Mouse (Mus musculus) ovary, postnatal 10 days (tissue): ENCODE data around the gene Bcam.
A peak's percentile ranks its signal among the peaks of the same experiment; 100 is the strongest.

Source experiments
- DNase-seq: peaks from one replicate; pipeline ENCODE4 v3.0.0; 2022; ENCODE audit warnings: low spot score

The Bcam gene

DNA sequence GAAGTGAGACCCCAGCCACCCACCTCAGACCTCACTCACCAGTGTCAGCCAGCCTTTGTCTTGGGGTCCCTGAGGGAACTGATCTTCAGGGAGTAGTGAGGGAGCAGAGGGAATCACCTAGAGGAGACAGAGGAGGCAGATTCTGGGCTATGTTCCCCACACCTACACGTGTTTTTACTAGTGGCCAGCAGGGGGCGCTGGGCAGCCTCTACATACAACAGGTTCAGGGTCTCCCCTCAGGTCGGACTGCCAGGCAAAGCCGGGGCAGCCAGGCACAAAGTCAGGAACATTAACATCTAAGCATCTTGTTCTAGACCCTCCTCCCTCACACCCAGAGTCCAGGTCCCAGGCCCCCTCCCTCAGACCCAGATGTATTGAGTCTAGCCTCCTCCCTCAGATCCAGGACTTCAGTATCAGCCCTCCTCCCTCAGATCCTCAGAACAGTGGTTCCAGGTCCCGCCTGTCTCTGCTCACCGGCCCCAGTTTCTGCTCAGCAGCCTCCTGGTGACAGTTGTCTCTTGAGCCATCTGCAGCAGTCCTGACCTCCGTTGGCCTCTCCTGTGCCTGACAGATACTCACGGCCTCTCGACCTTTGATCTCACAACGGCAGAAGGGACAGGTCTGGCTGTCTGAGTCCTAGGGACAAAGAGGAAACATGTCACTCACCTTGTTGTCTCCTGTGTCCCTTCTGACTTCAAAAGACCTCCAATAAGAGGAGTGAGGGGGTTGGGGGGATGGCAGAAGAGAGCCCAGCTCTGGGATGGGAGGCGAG is 14.1 kb upstream of the Bcam start:
- no peak for DNase-seq

DNA sequence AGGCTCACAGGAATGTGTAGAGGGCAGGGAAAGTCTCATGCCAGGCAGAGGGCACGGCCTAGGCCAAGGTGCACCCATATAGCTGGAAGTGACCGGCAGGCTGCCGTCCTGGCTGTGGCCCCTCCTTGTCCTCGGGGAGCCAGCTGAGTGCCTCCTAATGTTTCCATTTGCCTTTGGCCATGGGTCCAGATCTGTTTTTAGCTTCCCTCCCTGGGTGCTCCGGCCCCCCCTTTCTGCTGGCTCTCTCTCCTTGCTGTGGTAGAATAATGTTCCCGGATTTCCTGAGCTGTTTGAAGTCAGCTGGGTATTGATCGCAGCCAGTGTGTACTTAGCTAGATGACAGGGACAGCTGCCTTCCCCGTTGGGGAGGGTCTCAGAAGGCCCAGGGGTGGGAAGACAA is 12.8 kb upstream of the Bcam start:
- no peak for DNase-seq

DNA sequence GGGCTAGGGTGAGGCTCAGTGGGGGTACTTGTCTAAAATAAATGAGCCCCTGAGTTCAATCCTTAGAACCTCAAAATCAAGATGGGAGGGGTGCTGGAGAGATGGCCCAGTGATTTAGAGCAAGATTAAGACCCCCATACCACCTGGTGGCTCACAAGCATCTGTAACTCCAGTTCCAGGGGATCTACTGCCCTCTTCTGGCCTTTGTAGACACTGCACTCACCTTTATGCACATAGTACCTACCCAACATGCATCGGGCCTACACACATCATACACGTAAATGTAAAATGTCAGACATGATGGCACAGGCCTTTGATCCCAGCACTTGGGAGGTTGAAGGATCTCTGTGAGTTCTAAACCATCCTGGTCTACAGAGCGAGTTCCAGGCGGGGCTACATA is 11.8 kb upstream of the Bcam start:
- no peak for DNase-seq

DNA sequence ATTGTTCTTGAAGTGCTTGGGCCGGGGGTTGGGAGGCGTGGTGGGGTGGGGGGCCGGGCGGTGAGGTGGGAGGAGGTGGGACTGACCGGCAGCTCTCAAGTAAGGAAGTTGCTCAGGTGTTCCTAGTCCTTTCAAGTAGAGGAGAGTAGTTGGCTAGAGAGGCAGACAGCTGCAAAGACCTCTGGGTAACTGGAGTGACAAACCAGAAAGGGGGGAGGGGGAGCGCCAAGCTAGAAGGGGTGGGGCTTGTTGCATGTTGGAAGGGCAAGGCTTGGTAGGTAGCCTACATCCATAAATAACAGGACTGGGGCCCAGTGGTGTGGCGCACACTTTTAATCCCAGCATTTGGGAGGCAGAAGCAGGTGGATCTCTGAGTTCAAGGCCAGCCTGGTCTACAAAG is 10.9 kb upstream of the Bcam start:
- no peak for DNase-seq

DNA sequence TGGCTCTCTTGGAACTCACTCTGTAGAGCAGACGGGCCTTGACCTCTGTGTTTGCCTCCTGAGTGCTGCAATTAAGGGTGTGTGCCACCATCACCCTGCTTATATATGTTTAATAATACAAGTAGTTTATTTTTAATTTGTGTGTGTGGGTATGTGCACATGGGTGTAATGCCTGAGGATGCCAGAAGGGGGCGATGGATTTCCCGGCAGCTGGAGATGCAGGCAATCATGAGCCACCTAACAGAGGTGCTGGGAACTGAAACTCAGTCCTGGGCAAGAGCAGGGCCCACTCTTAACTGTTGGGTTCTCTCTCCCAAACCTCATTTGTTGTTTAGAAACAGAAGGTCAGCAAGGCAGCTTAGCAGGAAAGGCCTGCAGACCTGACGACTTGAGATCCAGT is 9.1 kb upstream of the Bcam start:
- no peak for DNase-seq

DNA sequence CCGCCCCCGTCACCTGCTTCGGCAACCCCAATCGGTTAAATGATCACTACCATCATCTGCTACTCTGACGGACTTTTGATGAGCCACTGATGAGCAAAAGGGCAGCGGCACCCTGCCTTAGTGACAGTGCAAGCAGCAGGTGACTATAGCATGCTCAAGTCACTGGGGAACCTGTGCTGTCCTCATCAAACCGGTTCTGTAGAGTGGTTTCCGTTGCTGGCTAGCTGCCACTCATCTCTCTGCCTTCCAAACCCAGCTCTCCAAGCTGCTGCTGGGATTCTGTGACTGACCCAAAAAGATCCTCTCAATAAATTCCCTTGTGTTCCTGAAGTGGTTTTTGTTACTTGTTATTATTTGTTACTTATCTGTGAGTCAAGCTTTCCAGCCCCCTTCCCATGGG is 7.8 kb upstream of the Bcam start:
- DNase-seq = no peak

DNA sequence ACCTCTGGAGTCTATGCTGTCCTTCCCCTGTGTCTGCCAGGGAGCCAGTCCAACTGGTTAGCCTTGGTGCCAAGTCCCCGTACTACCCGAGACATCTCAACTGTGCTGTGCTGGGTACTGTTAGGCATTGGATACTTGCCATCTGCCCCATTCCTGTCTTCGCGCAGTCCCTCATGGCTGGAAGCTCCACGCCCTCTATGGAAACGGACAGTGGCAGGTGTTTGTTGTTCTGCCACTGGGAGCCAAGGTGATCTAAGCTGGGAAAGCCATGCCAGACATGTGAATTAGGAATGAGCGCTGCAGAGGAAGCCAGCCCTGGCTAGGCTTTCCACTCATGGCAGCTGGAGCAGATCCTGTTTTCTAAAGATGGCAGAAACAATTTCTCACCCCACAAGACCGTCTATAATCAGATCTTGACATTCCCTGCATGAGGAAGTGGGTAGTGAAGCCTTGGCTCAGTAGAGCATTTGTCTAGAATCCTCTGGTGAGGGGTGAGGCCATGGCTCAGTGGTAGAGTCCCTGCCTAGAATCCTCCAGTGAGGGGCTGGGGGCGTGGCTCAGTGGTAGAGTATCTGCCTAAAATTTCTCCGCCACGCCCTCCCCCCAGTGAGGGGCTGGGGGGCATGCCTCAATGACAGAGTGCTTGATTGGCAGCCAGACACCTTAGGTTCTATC is 6.4 kb upstream of the Bcam start:
- DNase-seq = no peak

DNA sequence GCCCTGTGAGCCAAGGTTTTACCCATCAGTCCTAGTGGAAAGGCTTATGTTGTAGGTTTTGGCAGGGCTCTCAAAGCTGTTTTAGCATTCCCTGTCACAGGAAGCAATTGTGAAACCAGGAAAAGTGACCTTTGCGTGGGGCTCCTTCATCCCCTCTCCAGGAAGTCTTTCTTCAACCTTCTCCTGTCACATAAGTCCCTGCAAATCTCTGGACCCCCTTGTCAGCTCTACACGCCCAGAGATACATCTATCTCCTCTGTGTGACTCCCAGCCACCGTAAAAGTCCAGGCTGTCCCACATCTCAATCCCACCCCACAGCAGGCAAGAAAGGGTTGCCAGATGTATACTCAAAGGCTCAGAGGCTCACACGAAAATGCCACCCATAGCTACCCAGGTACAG is 866 bp upstream of the Bcam start:
- DNase-seq = no peak

DNA sequence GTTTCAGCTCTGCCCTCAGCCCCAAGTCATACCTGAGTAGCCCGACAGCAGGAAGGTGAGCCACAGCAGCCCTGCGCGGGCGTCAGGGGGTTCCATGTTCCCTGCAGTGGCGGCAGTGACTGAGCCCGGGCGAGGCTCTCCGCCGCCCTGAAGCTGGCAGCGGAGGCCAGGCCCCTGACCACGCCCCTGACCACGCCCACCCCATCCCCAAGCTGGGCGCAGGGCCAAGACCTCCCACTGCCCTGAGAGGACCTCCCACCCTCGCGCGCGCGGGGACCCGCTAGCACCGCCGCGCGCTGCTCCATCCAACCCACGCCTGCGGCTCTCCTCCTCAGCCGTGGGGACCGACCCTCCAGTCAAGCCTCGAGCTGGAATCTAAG is 451 bp downstream of the Bcam start:
- peak; percentile 85 for DNase-seq

DNA sequence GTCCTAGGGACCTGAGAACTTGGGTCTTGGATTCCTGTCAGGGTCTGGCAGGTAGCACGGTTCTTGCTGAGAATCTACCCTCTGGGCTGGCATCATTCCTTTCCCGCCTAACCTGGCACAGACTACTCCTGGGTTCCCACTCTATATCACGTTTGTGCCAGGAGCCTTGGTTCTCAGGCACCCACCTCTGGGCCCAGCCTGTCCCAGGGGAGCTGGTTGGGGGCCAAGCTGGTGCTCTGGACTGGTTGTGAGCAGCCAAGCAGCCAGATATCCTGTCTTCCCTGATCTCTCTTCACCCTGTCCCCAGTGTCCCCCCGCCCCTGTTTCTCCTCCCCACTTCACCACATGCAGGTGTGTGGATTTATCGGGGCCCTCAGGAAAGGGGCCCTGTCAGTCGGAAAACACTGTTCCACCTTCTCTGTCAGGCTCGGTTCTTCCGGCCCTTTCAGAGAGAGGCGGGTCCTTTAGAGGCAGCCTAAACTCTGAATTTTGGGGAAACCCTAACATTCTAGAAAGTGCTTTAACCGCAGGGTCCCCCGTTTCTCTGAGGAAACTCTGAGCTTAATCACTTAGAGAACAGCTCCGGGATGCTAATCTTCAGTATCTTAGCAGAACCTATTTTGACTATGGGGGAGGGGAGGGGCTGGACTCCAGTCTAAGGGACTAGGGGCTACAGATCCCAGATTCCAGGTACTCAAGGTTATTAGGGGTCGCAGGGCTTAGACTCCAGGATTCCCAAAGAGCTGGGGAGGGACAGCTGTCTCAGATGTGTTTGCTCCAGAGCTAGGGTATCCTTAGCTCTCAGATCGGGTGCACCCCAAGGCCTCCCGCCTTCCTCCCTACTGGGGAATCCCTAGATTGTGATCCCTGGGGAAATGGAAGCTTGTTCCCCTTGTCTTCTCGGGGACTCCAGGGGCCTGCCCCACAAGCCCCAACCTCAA is 1.1 kb downstream of the Bcam start:
- no peak for DNase-seq

DNA sequence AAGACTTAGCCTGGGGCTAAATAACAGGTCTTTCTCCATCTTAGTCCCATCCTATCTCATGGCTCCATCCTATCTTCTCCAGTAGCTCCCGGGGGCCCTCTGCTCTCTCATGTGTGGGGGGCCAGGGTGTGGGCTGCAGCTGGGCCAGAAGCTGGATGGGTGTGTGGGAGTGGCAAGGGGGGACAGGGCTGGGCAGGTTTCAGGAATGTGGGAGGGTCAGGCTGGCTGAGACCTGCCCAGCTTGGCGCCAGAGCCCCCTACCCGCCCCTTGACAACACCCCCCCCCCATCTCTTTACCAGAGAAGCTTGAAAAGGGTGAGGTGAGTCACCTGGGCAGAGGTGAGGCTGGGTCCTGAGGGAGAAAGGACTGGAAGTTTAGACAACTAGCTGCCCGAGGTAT is 1.8 kb downstream of the Bcam start:
- no peak for DNase-seq

DNA sequence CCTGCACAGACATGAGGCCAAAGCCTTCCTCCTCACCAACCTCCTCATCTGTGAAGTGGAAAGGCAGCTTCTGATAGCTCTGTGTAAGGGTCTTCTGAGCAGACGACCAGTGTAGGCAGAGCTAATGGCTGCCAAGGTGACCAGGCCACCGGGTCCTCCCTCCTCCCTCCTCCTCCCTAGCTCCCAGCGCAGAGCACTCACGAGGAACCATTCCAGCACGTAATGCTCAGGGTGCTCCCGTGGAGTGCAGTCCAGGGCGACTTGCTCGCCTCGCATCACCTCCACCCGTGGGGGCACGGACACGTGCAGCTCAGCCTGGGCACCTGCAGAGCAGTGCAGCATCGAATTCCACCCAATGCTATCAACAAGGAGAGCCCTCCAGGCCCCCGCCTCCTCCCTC is 2.6 kb downstream of the Bcam start:
- no peak for DNase-seq

DNA sequence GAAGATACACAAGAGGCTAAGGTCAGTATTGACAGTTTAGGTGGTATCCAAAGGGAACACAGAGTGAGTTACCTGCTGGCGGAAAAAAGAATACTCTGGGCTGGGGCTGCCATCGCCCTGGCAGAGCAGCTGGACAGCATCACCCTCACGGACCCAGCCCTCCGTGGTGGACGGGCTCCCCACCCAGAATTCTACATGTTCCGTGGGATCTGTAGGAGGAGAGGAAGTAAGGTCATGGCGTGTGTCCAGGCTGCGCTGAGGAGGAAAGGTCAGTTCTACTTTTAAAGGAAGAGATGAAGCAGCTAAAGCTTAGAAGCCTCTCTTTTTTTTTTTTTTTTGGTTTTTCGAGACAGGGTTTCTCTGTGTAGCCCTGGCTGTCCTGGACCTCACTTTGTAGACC is 6.2 kb downstream of the Bcam start:
- no peak for DNase-seq

DNA sequence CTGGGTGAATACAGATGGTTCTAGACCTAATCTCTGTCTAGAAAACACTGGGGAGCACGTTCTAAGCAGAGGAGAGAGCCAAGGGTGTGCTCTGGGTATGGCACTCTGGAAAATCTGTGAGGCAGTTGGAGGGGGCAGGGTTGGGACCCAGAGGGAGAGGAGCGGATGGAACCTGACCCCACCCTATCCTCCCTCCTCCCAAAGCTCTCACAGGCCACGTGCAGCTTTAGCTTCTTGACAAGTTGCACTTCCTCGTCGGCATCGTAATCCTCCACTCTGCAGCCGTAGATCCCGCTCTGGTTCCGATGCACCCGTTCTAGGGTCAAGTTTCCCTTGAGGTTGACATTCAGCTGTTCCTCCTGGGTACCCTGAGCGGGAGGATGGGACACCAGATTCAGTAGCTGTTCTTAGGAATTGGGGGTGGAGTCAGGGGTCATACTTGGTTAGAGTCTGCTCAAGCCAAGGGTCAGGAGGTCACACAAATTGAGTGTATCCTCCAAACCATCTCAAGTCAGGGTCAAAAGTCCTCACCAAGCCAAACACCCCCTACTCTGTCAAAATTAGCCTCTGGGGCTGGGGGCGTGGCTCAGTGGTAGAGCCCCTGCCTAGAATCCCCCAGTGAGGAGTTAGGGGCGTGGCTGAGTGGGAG is 6.9 kb downstream of the Bcam start:
- no peak for DNase-seq

DNA sequence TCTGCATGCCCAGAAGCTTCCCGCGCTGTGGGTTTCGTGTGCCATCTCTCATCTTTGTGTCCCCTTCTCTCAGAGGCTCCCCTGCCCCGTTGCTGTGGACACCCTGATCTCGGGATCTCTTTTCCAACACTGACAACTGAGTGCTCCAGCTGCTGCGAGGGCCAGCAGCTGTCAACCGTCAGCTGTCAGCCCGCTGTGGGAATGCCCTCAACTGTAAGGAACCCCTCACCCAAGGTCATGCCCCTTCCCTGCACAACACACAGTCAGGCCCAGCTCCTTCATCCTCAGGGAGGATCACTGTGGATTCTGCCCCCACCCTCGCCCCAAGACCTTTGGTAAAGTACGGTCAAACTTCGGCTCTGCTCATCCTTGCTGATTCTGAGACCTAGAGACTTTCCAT is 8.5 kb downstream of the Bcam start:
- no peak for DNase-seq

DNA sequence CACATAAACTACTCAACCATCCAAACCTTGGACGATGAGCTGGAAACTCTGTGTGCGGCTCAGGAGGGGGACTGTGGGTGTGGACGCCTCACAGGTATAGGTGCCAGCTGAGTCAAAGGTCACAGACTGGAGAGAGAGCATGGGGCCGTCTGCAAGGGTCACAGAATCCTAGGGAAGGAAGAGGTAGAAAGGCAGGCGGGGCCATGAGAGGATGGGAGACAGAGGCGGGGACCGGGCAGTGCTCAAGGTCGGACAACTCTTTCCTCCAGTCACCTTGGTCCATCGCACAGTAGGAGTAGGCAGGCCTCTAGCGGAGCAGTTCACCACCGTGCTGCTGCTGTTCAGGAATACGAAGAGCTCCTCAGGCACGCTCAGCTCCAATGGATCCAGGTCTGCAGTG is 10.8 kb downstream of the Bcam start:
- no peak for DNase-seq

DNA sequence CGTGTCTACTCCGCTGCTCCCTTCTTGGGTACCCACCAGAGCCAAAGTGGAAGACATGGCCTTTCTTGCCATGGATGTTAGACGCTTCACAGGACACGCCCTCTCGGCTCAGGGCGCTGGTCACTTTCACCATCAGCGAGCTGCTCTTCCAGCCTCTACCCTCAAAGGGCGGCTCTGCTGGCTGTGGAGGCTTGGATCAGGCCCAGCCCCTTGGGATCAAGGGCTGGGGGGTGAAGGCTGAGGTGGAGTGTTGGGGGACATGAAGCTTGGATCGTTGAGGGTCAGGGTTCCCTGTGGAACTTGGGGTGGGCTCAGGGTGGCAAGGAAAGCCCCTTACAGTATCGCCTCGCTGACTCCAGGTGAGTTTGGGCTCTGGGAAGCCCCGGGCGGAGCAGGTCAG is 12.2 kb downstream of the Bcam start:
- no peak for DNase-seq

DNA sequence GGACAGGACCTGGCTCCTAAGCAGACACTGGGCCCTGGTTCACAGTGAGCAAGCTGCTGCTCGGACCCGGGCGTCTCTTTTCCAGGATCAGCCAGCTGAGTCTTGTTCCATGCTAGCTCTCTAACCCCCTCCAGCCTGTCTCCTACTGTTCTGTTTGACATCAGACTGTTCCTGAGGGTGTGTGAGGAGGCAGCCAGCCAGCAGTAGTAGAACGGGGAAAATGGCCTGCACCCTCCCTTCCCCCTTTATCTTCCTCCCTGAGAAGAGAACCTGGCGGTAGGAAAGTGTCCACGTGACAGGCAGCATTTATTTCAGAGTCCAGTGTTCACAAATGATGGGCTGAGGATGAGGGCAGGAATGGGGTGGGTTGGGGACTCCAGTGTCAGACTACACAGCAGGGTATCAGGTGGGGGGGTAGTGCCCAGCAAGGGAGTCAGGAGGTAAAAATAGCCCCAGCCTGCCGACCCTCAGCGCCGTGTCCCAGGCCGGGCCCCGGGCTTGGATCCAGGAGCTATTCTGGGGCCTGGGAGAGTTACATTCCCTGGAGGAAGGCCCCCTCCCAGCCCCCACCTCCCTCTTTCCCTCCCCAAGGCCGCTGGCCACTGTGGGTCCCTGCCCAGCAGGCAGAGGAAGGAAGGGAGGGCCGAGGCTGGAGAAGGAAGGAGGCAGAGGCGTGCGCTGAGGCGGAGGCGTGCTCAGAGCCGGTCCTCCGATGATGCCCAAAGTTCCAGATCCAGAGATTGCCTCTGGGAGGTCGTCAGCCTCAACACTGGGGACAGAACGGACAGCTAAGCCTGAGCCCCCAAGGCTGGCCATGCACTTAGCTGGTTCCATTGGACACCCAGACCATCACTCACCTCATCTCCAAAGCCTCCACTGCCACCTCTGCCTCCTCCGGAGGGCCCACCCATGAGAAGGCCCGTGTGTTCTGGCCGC is 14.7 kb downstream of the Bcam start:
- DNase-seq = no peak

DNA sequence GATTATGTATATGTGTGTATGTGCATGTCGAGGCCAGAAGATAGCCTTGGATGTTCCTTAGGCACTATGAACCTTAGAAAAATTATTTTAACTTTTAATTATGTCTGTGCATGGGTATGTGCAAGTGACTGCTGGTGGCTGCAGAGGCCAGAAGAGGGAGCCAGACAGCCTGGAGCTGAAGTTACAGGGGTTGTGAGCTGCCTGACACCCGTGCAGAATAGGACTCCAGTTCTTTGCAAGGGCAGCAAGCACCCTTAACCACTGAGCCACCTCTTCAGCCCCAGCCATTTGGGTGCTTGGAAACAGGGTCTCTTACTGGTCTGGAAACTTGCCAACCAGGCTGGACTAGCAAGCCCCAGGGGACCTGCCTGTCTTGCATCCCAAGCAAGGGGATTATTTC is 15.8 kb downstream of the Bcam start:
- no peak for DNase-seq

DNA sequence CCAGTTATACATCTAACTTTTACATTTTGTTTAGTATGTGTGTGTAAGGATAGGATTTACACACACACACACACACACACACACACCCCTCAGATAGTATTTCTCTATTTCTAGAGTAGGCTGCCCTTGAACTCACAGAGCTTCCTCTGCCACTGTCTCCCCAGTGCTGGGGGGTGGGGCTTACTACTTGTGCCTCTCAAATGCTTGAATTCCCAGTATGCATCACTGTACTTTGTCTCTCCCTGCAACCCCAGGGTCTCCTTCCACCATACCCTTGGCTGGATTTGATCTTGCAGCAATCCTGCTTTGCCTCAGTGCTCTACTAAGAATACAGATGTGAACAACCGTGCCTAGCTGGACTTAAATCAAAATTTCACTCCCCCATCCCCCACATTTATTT is 16.8 kb downstream of the Bcam start:
- DNase-seq = no peak

DNA sequence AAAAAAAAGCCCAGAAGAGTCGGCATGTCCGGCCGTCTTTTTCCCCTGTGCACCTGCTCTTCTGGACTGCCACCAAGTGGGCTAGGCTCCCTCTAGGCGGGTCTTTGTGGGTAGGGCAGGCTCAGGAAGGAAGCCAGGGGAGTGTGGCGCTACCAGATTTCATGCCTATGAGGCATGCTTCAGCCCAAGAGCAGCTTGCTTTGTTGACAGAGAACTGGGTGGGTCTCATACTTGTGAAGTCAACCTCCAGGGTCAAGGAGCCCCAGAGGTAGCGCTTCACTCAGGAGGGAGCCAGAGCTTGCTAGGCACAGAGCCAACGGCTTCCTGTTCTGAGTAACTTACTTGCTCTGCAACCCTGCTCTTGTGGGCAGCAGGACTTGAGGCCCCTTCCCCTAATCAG is 17.2 kb downstream of the Bcam start:
- no peak for DNase-seq
